Mouse (Mus musculus) forebrain, embryonic 10.5 days (tissue): ENCODE measurements at regions not wholly inside any gene's neighbourhood (a gene's known extent, or its start where the extent isn't known, plus 50 kb on each side); places are given as distances from the start of the nearest gene placed in this dataset.

Experiments used
- DNase-seq: peaks from one replicate; pipeline ENCODE4 v3.0.0-alpha.2; 2017; ENCODE audit warnings: low spot score; ENCODE audit errors: extremely low spot score
- H3K27ac ChIP-seq: fragments of 300-500 bp; sonication (generic); 2 replicates; pipeline ENCODE4 v1.5.1; 2016; ENCODE audit warnings: mild to moderate bottlenecking
- H3K27me3 ChIP-seq: fragments of 300-500 bp; sonication (generic); 2 replicates; pipeline ENCODE4 v1.6.1; 2016; ENCODE audit warnings: mild to moderate bottlenecking; ENCODE audit not compliant: poor library complexity, severe bottlenecking
- H3K36me3 ChIP-seq: fragments of 300-500 bp; sonication (generic); replicated peaks from 2 replicates; pipeline ENCODE4 v1.6.1; 2016; ENCODE audit warnings: mild to moderate bottlenecking, moderate library complexity
- H3K4me1 ChIP-seq: fragments of 300-500 bp; sonication (generic); 2 replicates; pipeline ENCODE4 v1.6.1; 2016
- H3K4me3 ChIP-seq: fragments of 300-500 bp; sonication (generic); 2 replicates; pipeline ENCODE4 v1.5.1; 2016; ENCODE audit warnings: mild to moderate bottlenecking, moderate library complexity
- H3K9me3 ChIP-seq: fragments of 300-500 bp; sonication (generic); 2 replicates; pipeline ENCODE4 v1.6.1; 2016; ENCODE audit warnings: mild to moderate bottlenecking, moderate library complexity
- WGBS: fragments of 180-500 bp; shearing (Covaris S2); methylation state at CpG from one replicate; pipeline ENCODE4 v1.1.7; 2016; 5-methylcytosine and 5-hydroxymethylcytosine counted together

- Histone ChIP-seq H3K9me3 (no peaks in the 10 kb centered on the region), H3K27ac (no peak overlapping the region), H3K4me1 (no peaks in the 10 kb centered on the region), H3K4me3 (no peak overlapping the region), H3K36me3 (no peaks in the 10 kb centered on the region), H3K27me3 (no peaks in the 10 kb centered on the region)
- DNase-seq, result no peak
- 87% methylated on average over 7 of the region's 7 CpGs for WGBS
These were observed 224.9 kb upstream of the Fam98a start for GRCm38 (mm10) chr17:75776611-75777010.

- no peaks in the 10 kb centered on the region for H3K36me3 ChIP-seq
- no peaks in the 10 kb centered on the region for H3K4me1 ChIP-seq
- DNase-seq, result no peak
- no peaks in the 10 kb centered on the region for H3K9me3 ChIP-seq
- WGBS, result 89% methylated on average over 3 of the region's 3 CpGs
- H3K4me3 ChIP-seq, result no peak overlapping the region
- H3K27ac ChIP-seq, result no peak overlapping the region
- H3K27me3 ChIP-seq, result no peaks in the 10 kb centered on the region
These were observed 223.8 kb upstream of the Fam98a start for GRCm38 (mm10) chr17:75775518-75775917.

- no peak for DNase-seq
- H3K9me3 ChIP-seq, result no peaks in the 10 kb centered on the region; the same call in 1 of the 2 replicates
- H3K4me3 ChIP-seq, result no peak overlapping the region
- no peaks in the 10 kb centered on the region for H3K36me3 ChIP-seq
- no peaks in the 10 kb centered on the region for H3K4me1 ChIP-seq
- no peaks in the 10 kb centered on the region for H3K27me3 ChIP-seq
- no peak overlapping the region for H3K27ac ChIP-seq
These were observed 221.1 kb upstream of the Fam98a start for GRCm38 (mm10) chr17:75772861-75773260.

GRCm38 (mm10) chr17:75768654-75769053 is 216.9 kb upstream of the Fam98a start:
- 86% methylated on average over 6 of the region's 6 CpGs for WGBS
- DNase-seq, result no peak
- Histone ChIP-seq H3K36me3 (no peaks in the 10 kb centered on the region), H3K4me3 (no peak overlapping the region), H3K27me3 (no peaks in the 10 kb centered on the region), H3K9me3 (no peaks in the 10 kb centered on the region; the same call in 1 of the 2 replicates), H3K4me1 (no peaks in the 10 kb centered on the region), H3K27ac (no peak overlapping the region)

- no peak overlapping the region for H3K27ac ChIP-seq
- H3K4me1 ChIP-seq, result no peaks in the 10 kb centered on the region
- no peak overlapping the region for H3K4me3 ChIP-seq
- 89% methylated on average over 2 of the region's 2 CpGs for WGBS
- H3K27me3 ChIP-seq, result no peaks in the 10 kb centered on the region
- DNase-seq, result no peak
- no peaks in the 10 kb centered on the region; the same call in 1 of the 2 replicates for H3K9me3 ChIP-seq
- H3K36me3 ChIP-seq, result no peaks in the 10 kb centered on the region
These were observed 211.6 kb upstream of the Fam98a start for GRCm38 (mm10) chr17:75763391-75763790.

- WGBS, result 95% methylated on average over 5 of the region's 5 CpGs
- Histone ChIP-seq H3K9me3 (peaks cover 5% of the 10 kb centered on the region; the same call in 1 of the 2 replicates), H3K4me1 (peaks cover under 1% of the 10 kb centered on the region; the same call in 1 of the 2 replicates), H3K4me3 (no peak overlapping the region), H3K27ac (no peak overlapping the region), H3K27me3 (no peaks in the 10 kb centered on the region), H3K36me3 (no peaks in the 10 kb centered on the region)
- no peak for DNase-seq
These were observed 204.7 kb upstream of the Fam98a start for GRCm38 (mm10) chr17:75756487-75756886.

GRCm38 (mm10) chr17:75716458-75716857 is 164.7 kb upstream of the Fam98a start:
- Histone ChIP-seq H3K4me1 (no peaks in the 10 kb centered on the region), H3K27me3 (no peaks in the 10 kb centered on the region), H3K27ac (no peak overlapping the region), H3K36me3 (no peaks in the 10 kb centered on the region), H3K4me3 (no peak overlapping the region), H3K9me3 (no peaks in the 10 kb centered on the region)
- WGBS, result 92% methylated on average over 4 of the region's 4 CpGs
- no peak for DNase-seq

- H3K27ac ChIP-seq, result no peak overlapping the region
- H3K4me3 ChIP-seq, result no peak overlapping the region
- H3K36me3 ChIP-seq, result no peaks in the 10 kb centered on the region
- no peaks in the 10 kb centered on the region for H3K9me3 ChIP-seq
- no peaks in the 10 kb centered on the region for H3K4me1 ChIP-seq
- H3K27me3 ChIP-seq, result no peaks in the 10 kb centered on the region
- DNase-seq, result no peak
These were observed 162.8 kb upstream of the Fam98a start for GRCm38 (mm10) chr17:75714578-75714977.

- Histone ChIP-seq H3K9me3 (no peaks in the 10 kb centered on the region), H3K36me3 (no peaks in the 10 kb centered on the region), H3K27ac (no peak overlapping the region), H3K4me3 (no peak overlapping the region), H3K4me1 (no peaks in the 10 kb centered on the region), H3K27me3 (no peaks in the 10 kb centered on the region)
- WGBS, result 91% methylated on average over 1 of the region's 1 CpGs
- no peak for DNase-seq
These were observed 162.3 kb upstream of the Fam98a start for GRCm38 (mm10) chr17:75714059-75714458.

GRCm38 (mm10) chr17:75707687-75708086 is 155.9 kb upstream of the Fam98a start:
- WGBS, result 92% methylated on average over 4 of the region's 4 CpGs
- Histone ChIP-seq H3K4me3 (no peak overlapping the region), H3K36me3 (no peaks in the 10 kb centered on the region), H3K27ac (no peak overlapping the region), H3K4me1 (no peaks in the 10 kb centered on the region), H3K27me3 (no peaks in the 10 kb centered on the region), H3K9me3 (no peaks in the 10 kb centered on the region)
- DNase-seq, result no peak

- no peaks in the 10 kb centered on the region for H3K36me3 ChIP-seq
- WGBS, result 88% methylated on average over 2 of the region's 2 CpGs
- no peaks in the 10 kb centered on the region for H3K9me3 ChIP-seq
- DNase-seq, result no peak
- no peaks in the 10 kb centered on the region for H3K4me1 ChIP-seq
- no peak overlapping the region for H3K27ac ChIP-seq
- no peak overlapping the region for H3K4me3 ChIP-seq
- no peaks in the 10 kb centered on the region for H3K27me3 ChIP-seq
These were observed 153.6 kb upstream of the Fam98a start for GRCm38 (mm10) chr17:75705357-75705756.

- no peaks in the 10 kb centered on the region for H3K27me3 ChIP-seq
- H3K4me3 ChIP-seq, result no peak overlapping the region
- WGBS, result 86% methylated on average over 8 of the region's 8 CpGs
- H3K4me1 ChIP-seq, result no peaks in the 10 kb centered on the region
- H3K27ac ChIP-seq, result no peak overlapping the region
- H3K9me3 ChIP-seq, result no peaks in the 10 kb centered on the region
- DNase-seq, result no peak
- H3K36me3 ChIP-seq, result no peaks in the 10 kb centered on the region
These were observed 152.1 kb upstream of the Fam98a start for GRCm38 (mm10) chr17:75703865-75704264.

GRCm38 (mm10) chr17:75696729-75697103 is 145.0 kb upstream of the Fam98a start:
- no peaks in the 10 kb centered on the region for H3K36me3 ChIP-seq
- H3K9me3 ChIP-seq, result no peaks in the 10 kb centered on the region
- H3K4me1 ChIP-seq, result no peaks in the 10 kb centered on the region
- WGBS, result 89% methylated on average over 3 of the region's 3 CpGs
- H3K27me3 ChIP-seq, result no peaks in the 10 kb centered on the region
- DNase-seq, result no peak
- no peak overlapping the region for H3K27ac ChIP-seq
- H3K4me3 ChIP-seq, result no peak overlapping the region

GRCm38 (mm10) chr17:75696103-75696728 is 144.5 kb upstream of the Fam98a start:
- Histone ChIP-seq H3K27ac (no peak overlapping the region), H3K27me3 (no peaks in the 10 kb centered on the region), H3K4me3 (no peak overlapping the region), H3K4me1 (no peaks in the 10 kb centered on the region), H3K9me3 (no peaks in the 10 kb centered on the region), H3K36me3 (no peaks in the 10 kb centered on the region)
- WGBS, result 70% methylated on average over 5 of the region's 5 CpGs
- DNase-seq, result no peak
